Mouse (Mus musculus) limb, embryonic 11.5 days (tissue): ENCODE measurements at regions not wholly inside any gene's neighbourhood (a gene's known extent, or its start where the extent isn't known, plus 50 kb on each side); places are given as distances from the start of the nearest gene placed in this dataset.
"Not testable (repeated sequence)": the region's sequence is repeated elsewhere in the genome, so short reads cannot be mapped to it uniquely, and the experiment has no call there.

Experiments used
- ATAC-seq: fragments of 200-750 bp; cut with Nextera tagmentation; 2 replicates; pipeline ENCODE4 v1.8.0; 2017; ENCODE audit warnings: low read depth; ENCODE audit not compliant: insufficient number of reproducible peaks, low FRiP score, low TSS enrichment
- DNase-seq: peaks from one replicate; pipeline ENCODE4 v3.0.0-alpha.2; 2015; ENCODE audit warnings: low spot score
- H3K27ac ChIP-seq: fragments of 300-500 bp; sonication (generic); replicated peaks from 2 replicates; pipeline ENCODE4 v1.5.1; 2014; ENCODE audit warnings: low read depth, mild to moderate bottlenecking, low read length
- H3K27me3 ChIP-seq: fragments of 300-500 bp; sonication (generic); 2 replicates; pipeline ENCODE4 v1.6.1; 2014; ENCODE audit warnings: mild to moderate bottlenecking, low read length, mixed read lengths; ENCODE audit not compliant: control insufficient read depth, insufficient read depth
- H3K36me3 ChIP-seq: fragments of 300-500 bp; sonication (generic); 2 replicates; pipeline ENCODE4 v1.6.1; 2014; ENCODE audit warnings: mild to moderate bottlenecking, low read length, moderate library complexity, mixed read lengths; ENCODE audit not compliant: control insufficient read depth, insufficient read depth
- H3K4me1 ChIP-seq: fragments of 300-500 bp; sonication (generic); 2 replicates; pipeline ENCODE4 v1.6.1; 2014; ENCODE audit warnings: low read length, mixed read lengths; ENCODE audit not compliant: control insufficient read depth, insufficient read depth
- H3K4me2 ChIP-seq: fragments of 300-500 bp; sonication (generic); 2 replicates; pipeline ENCODE4 v1.6.1; 2014; ENCODE audit warnings: low read depth, mild to moderate bottlenecking, moderate library complexity; ENCODE audit not compliant: severe bottlenecking
- H3K4me3 ChIP-seq: fragments of 300-500 bp; sonication (generic); 2 replicates; pipeline ENCODE4 v1.5.1; 2014; ENCODE audit warnings: low read depth, low read length
- H3K9ac ChIP-seq: fragments of 300-500 bp; sonication (generic); 2 replicates; pipeline ENCODE4 v1.6.1; 2014; ENCODE audit warnings: mild to moderate bottlenecking, low read length
- H3K9me3 ChIP-seq: fragments of 300-500 bp; sonication (generic); 2 replicates; pipeline ENCODE4 v1.6.1; 2016; ENCODE audit warnings: low read length; ENCODE audit not compliant: control insufficient read depth
- WGBS: fragments of 180-500 bp; shearing (Covaris S2); extraction: QIAGEN DNeasy Blood & Tissue Kit; methylation state at CpG from one replicate; pipeline ENCODE4 v1.1.7; 2014; 5-methylcytosine and 5-hydroxymethylcytosine counted together

DNA sequence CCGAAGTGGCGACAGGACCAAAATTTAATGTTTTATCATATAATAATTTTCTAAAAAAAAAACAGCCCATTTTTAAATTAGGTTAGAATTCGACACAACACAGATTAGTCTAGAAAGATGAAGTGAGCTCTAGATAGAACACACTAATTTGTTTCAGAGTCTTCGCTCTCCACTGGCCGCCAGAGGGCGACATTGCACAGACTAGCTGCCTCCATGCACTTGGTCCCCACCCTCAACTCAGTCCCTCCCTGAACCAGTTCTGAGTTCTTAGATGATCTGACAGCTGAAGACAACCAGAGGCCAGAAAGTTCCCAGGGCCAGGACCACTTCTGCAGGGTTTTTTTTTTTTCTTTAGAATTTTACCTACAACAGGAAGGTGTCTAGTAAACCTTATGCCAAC lies 296.3 kb upstream of the Olfr1507 start:
- H3K27me3 ChIP-seq, H3K4me1 ChIP-seq, H3K4me3 ChIP-seq, H3K27ac ChIP-seq, H3K36me3 ChIP-seq, ATAC-seq, H3K9ac ChIP-seq, H3K4me2 ChIP-seq, H3K9me3 ChIP-seq, DNase-seq: not testable (repeated sequence)
- 39% methylated on average over 6 of the region's 6 CpGs for WGBS

DNA sequence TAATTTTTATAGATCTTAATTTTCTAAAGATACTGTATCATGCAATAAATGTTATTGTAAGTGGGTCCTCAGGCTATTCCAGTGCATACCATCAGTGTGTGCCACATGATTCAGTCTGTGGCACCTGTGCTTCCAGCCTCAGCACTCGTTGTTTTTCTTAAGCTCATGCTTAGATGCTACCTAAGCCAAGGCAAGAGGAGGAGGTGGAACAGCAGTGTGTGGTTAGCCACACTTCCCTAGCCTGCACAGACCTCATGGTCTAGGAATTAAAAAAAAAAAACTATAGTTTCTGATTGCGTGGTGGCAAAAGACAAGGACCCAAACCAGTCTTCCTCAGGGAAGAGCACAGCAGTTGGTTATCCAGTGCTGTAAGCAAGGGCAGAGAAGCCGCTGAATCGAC lies 287.3 kb upstream of the Olfr1507 start:
- H3K27ac ChIP-seq, H3K4me2 ChIP-seq, H3K27me3 ChIP-seq, H3K4me3 ChIP-seq, H3K36me3 ChIP-seq, ATAC-seq, H3K9me3 ChIP-seq, DNase-seq, H3K9ac ChIP-seq, H3K4me1 ChIP-seq: not testable (repeated sequence)
- 81% methylated on average over 4 of the region's 4 CpGs for WGBS

GRCm38 (mm10) chr14:52775816-52776215 lies 280.3 kb upstream of the Olfr1507 start:
- not testable (repeated sequence) for H3K27me3 ChIP-seq, DNase-seq, ATAC-seq, H3K36me3 ChIP-seq, H3K9me3 ChIP-seq, H3K4me2 ChIP-seq, H3K27ac ChIP-seq, H3K4me3 ChIP-seq, H3K4me1 ChIP-seq, H3K9ac ChIP-seq
- 84% methylated on average over 2 of the region's 2 CpGs for WGBS

- not testable (repeated sequence) for ATAC-seq, H3K27me3 ChIP-seq, H3K27ac ChIP-seq, H3K4me1 ChIP-seq, DNase-seq, H3K4me2 ChIP-seq, H3K4me3 ChIP-seq, H3K9me3 ChIP-seq, H3K36me3 ChIP-seq, H3K9ac ChIP-seq
- WGBS, result no CpG with 5 or more reads among the region's 1 CpGs
Observed at GRCm38 (mm10) chr14:52769450-52769849, 273.9 kb upstream of the Olfr1507 start.

GRCm38 (mm10) chr14:52752159-52752558 lies 256.6 kb upstream of the Olfr1507 start:
- DNase-seq, ATAC-seq, H3K36me3 ChIP-seq, H3K4me3 ChIP-seq, H3K27ac ChIP-seq, H3K4me2 ChIP-seq, H3K4me1 ChIP-seq, H3K9me3 ChIP-seq, H3K9ac ChIP-seq, H3K27me3 ChIP-seq: not testable (repeated sequence)
- WGBS, result 75% methylated on average over 1 of the region's 1 CpGs

DNA sequence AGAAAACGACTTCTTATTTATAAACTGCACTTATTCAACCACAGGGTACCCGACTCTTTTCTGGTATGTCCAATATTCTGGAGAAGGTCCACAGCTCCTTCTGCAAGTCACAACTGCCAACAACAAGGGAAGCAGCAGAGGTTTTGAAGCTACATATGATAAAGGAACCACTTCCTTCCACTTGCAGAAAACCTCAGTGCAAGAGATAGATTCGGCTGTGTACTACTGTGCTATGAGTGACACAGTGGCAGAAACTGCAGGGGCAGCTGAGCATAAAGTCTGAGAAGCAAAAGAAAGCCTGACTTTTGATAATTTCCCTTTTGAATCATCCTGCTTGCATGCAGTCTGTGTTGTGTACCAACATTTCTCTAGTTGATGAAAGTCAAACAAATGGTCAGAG lies 231.1 kb upstream of the Olfr1507 start:
- H3K27ac ChIP-seq, H3K27me3 ChIP-seq, H3K36me3 ChIP-seq, H3K4me1 ChIP-seq, ATAC-seq, H3K4me3 ChIP-seq, H3K9me3 ChIP-seq, H3K4me2 ChIP-seq, DNase-seq, H3K9ac ChIP-seq: not testable (repeated sequence)
- 64% methylated on average over 2 of the region's 3 CpGs for WGBS

DNA sequence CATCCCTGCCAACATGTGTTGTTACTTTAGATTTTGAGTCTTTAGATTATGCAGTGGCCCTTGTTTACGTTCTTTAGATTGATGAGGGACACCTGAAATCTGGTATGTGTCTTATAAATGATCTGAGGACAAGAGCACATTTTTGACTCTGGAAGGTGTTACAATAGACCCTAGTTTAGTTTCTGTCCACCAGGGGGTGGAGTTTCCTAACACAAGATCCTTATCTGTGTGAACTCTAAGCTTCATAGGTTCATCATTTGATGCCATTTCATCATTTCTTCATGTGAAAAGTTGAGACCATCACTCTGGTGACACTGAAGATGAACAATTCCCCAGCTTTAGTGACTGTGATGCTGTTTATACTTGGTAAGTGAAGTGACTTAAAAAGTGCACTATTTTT lies 229.4 kb upstream of the Olfr1507 start:
- H3K27me3 ChIP-seq, H3K36me3 ChIP-seq, ATAC-seq, H3K4me1 ChIP-seq, H3K4me2 ChIP-seq, H3K4me3 ChIP-seq, H3K9me3 ChIP-seq, DNase-seq, H3K9ac ChIP-seq, H3K27ac ChIP-seq: not testable (repeated sequence)
- 100% methylated on average over 1 of the region's 1 CpGs for WGBS

DNA sequence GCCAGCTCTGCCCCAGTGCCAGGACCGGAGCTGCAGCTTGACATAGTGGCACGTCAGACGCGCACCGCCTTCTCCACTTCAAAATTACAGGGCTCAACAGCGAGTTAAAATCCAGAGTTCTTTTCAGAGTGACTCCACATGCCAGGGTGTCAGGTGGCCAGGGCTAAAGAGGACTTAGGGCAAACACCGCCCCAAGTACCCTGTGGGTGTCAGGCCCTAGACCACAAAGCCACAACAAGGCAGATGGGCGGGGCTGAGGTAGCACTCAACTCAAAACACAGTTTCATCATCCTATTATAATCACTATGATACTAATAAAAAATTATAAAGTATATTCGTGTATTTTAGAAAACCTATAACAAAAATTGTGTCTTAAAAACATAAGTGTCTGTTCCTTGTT lies 225.1 kb upstream of the Olfr1507 start:
- Histone ChIP-seq H3K9ac (no peak overlapping the region), H3K4me3 (no peak overlapping the region), H3K4me2 (no peak overlapping the region), H3K36me3 (no peaks in the 10 kb centered on the region), H3K27ac (no peak overlapping the region), H3K4me1 (no peaks in the 10 kb centered on the region), H3K27me3 (no peaks in the 10 kb centered on the region), H3K9me3 (peaks cover 3% of the 10 kb centered on the region; the same call in 1 of the 2 replicates)
- ATAC-seq (no peak), DNase-seq (no peak)
- 86% methylated on average over 9 of the region's 9 CpGs for WGBS

DNA sequence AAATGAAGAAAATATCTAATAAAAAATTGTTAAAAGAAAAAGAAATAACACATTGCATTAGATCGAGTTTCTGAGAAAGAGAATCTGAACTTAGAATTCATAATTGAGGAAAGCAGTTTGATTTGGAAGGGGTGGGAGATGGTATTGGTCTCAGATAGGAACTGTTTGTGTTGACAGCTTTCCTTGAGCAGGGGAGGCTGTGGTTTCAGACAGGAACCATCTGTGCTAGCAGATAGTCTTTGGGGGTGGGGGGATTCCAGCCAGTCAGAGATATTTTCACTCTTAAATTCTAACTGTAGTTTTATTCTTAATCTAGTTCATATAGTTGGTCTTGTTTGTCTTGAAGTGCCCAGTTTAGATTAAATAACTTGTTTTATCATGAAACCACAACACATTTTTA lies 205.3 kb upstream of the Olfr1507 start:
- not testable (repeated sequence) for H3K4me2 ChIP-seq, DNase-seq, H3K9me3 ChIP-seq, H3K4me1 ChIP-seq, H3K4me3 ChIP-seq, H3K36me3 ChIP-seq, H3K9ac ChIP-seq, H3K27ac ChIP-seq, ATAC-seq, H3K27me3 ChIP-seq
- 80% methylated on average over 1 of the region's 1 CpGs for WGBS
